Mouse (Mus musculus): ENCODE data around the gene Tars2. TPM values are rescaled to one million over a fixed set of nuclear protein-coding genes. Genes with fewer than 3 reads are reported as not detected.

Gene Tars2
- total and polyA plus RNA-seq, 3 experiments: 59.8 to 97.6 (median 71.1) TPM

Other genes with a start within 250 kb of the Tars2 start
- 178 and 202 TPM in 2 replicates for gene Ctss, start 233.4 kb downstream of the Tars2 start, total RNA-seq (2012; rRNA removed)
- 282 and 300 TPM in 2 replicates for gene Ctss, start 233.4 kb downstream of the Tars2 start, total RNA-seq (2014; rRNA removed)
- gene Ctss, start 233.4 kb downstream of the Tars2 start, polyA plus RNA-seq (2012; ENCODE audit: insufficient read length, low read depth): 238 and 271 TPM in 2 replicates
- gene Hormad1, start 200.5 kb downstream of the Tars2 start, total RNA-seq (2012; rRNA removed): not detected in 2 replicates
- gene Hormad1, start 200.5 kb downstream of the Tars2 start, total RNA-seq (2014; rRNA removed): not detected in 2 replicates
- gene Hormad1, start 200.5 kb downstream of the Tars2 start, polyA plus RNA-seq (2012; ENCODE audit: insufficient read length, low read depth): not detected in 2 replicates
- gene Golph3l, start 171.3 kb downstream of the Tars2 start, total RNA-seq (2012; rRNA removed): 22.4 and 23.4 TPM in 2 replicates
- 35.5 and 36.9 TPM in 2 replicates for gene Golph3l, start 171.3 kb downstream of the Tars2 start, total RNA-seq (2014; rRNA removed)
- 21.6 and 22.7 TPM in 2 replicates for gene Golph3l, start 171.3 kb downstream of the Tars2 start, polyA plus RNA-seq (2012; ENCODE audit: insufficient read length, low read depth)
- 51.5 and 53.9 TPM in 2 replicates for gene Ensa, start 135.2 kb downstream of the Tars2 start, total RNA-seq (2012; rRNA removed)
- gene Ensa, start 135.2 kb downstream of the Tars2 start, total RNA-seq (2014; rRNA removed): 57.8 and 60.8 TPM in 2 replicates
- gene Ensa, start 135.2 kb downstream of the Tars2 start, polyA plus RNA-seq (2012; ENCODE audit: insufficient read length, low read depth): 58.4 and 62.6 TPM in 2 replicates
- 95.9 and 114 TPM in 2 replicates for gene Mcl1, start 101.4 kb downstream of the Tars2 start, total RNA-seq (2012; rRNA removed)
- gene Mcl1, start 101.4 kb downstream of the Tars2 start, total RNA-seq (2014; rRNA removed): 223 and 225 TPM in 2 replicates
- 188 and 197 TPM in 2 replicates for gene Mcl1, start 101.4 kb downstream of the Tars2 start, polyA plus RNA-seq (2012; ENCODE audit: insufficient read length, low read depth)
- gene Adamtsl4, start 72.3 kb downstream of the Tars2 start, total RNA-seq (2012; rRNA removed): 0.85 and 1.1 TPM in 2 replicates
- gene Adamtsl4, start 72.3 kb downstream of the Tars2 start, total RNA-seq (2014; rRNA removed): not detected in 2 replicates
- 0.10 TPM in 1 of 2 replicates, not detected in the other for gene Adamtsl4, start 72.3 kb downstream of the Tars2 start, polyA plus RNA-seq (2012; ENCODE audit: insufficient read length, low read depth)
- 0.42 and 1.0 TPM in 2 replicates for gene Ecm1, start 20.6 kb downstream of the Tars2 start, total RNA-seq (2012; rRNA removed)
- gene Ecm1, start 20.6 kb downstream of the Tars2 start, total RNA-seq (2014; rRNA removed): 0.40 and 1.00 TPM in 2 replicates
- 4.0 and 4.3 TPM in 2 replicates for gene Ecm1, start 20.6 kb downstream of the Tars2 start, polyA plus RNA-seq (2012; ENCODE audit: insufficient read length, low read depth)
- 8.1 and 8.4 TPM in 2 replicates for gene Rprd2, start 58.7 kb upstream of the Tars2 start, total RNA-seq (2012; rRNA removed)
- gene Rprd2, start 58.7 kb upstream of the Tars2 start, total RNA-seq (2014; rRNA removed): 12.3 and 12.5 TPM in 2 replicates
- 13.2 and 16.2 TPM in 2 replicates for gene Rprd2, start 58.7 kb upstream of the Tars2 start, polyA plus RNA-seq (2012; ENCODE audit: insufficient read length, low read depth)
- 27.1 and 35.7 TPM in 2 replicates for gene Prpf3, start 95.7 kb upstream of the Tars2 start, total RNA-seq (2012; rRNA removed)
- gene Prpf3, start 95.7 kb upstream of the Tars2 start, total RNA-seq (2014; rRNA removed): 11.0 and 11.5 TPM in 2 replicates
- 67.8 and 83.9 TPM in 2 replicates for gene Prpf3, start 95.7 kb upstream of the Tars2 start, polyA plus RNA-seq (2012; ENCODE audit: insufficient read length, low read depth)
- 317 and 415 TPM in 2 replicates for gene Mrps21, start 111.3 kb upstream of the Tars2 start, total RNA-seq (2012; rRNA removed)
- 453 and 557 TPM in 2 replicates for gene Mrps21, start 111.3 kb upstream of the Tars2 start, total RNA-seq (2014; rRNA removed)
- gene Mrps21, start 111.3 kb upstream of the Tars2 start, polyA plus RNA-seq (2012; ENCODE audit: insufficient read length, low read depth): 251 and 292 TPM in 2 replicates
- 0.88 and 1.0 TPM in 2 replicates for gene Ciart, start 122.0 kb upstream of the Tars2 start, total RNA-seq (2012; rRNA removed)
- 1.0 and 1.2 TPM in 2 replicates for gene Ciart, start 122.0 kb upstream of the Tars2 start, total RNA-seq (2014; rRNA removed)
- gene Ciart, start 122.0 kb upstream of the Tars2 start, polyA plus RNA-seq (2012; ENCODE audit: insufficient read length, low read depth): 5.1 and 5.8 TPM in 2 replicates
- 15.6 and 17.2 TPM in 2 replicates for gene BC028528, start 131.8 kb upstream of the Tars2 start, total RNA-seq (2012; rRNA removed)
- gene BC028528, start 131.8 kb upstream of the Tars2 start, total RNA-seq (2014; rRNA removed): 40.6 and 54.0 TPM in 2 replicates
- 43.9 and 46.1 TPM in 2 replicates for gene BC028528, start 131.8 kb upstream of the Tars2 start, polyA plus RNA-seq (2012; ENCODE audit: insufficient read length, low read depth)
- gene Aph1a, start 133.8 kb upstream of the Tars2 start, total RNA-seq (2012; rRNA removed): 63.8 and 69.4 TPM in 2 replicates
- 45.5 and 46.6 TPM in 2 replicates for gene Aph1a, start 133.8 kb upstream of the Tars2 start, total RNA-seq (2014; rRNA removed)
- 59.9 and 62.2 TPM in 2 replicates for gene Aph1a, start 133.8 kb upstream of the Tars2 start, polyA plus RNA-seq (2012; ENCODE audit: insufficient read length, low read depth)
- 0.13 TPM in 2 replicates for gene Car14, start 144.5 kb upstream of the Tars2 start, total RNA-seq (2012; rRNA removed)
- not detected in 2 replicates for gene Car14, start 144.5 kb upstream of the Tars2 start, total RNA-seq (2014; rRNA removed)
- 0.36 and 0.97 TPM in 2 replicates for gene Car14, start 144.5 kb upstream of the Tars2 start, polyA plus RNA-seq (2012; ENCODE audit: insufficient read length, low read depth)
- gene Anp32e, start 169.0 kb upstream of the Tars2 start, total RNA-seq (2012; rRNA removed): 85.2 and 126 TPM in 2 replicates
- 64.8 and 74.2 TPM in 2 replicates for gene Anp32e, start 169.0 kb upstream of the Tars2 start, total RNA-seq (2014; rRNA removed)
- 439 and 608 TPM in 2 replicates for gene Anp32e, start 169.0 kb upstream of the Tars2 start, polyA plus RNA-seq (2012; ENCODE audit: insufficient read length, low read depth)
- gene Plekho1, start 235.8 kb upstream of the Tars2 start, total RNA-seq (2012; rRNA removed): 23.0 and 24.6 TPM in 2 replicates
- 22.2 and 22.3 TPM in 2 replicates for gene Plekho1, start 235.8 kb upstream of the Tars2 start, total RNA-seq (2014; rRNA removed)
- gene Plekho1, start 235.8 kb upstream of the Tars2 start, polyA plus RNA-seq (2012; ENCODE audit: insufficient read length, low read depth): 18.6 and 23.4 TPM in 2 replicates

All from CH12.LX (cell line).